Mouse (Mus musculus) embryonic facial prominence, embryonic 14.5 days (tissue): ENCODE data around the gene Smim14. TPM values are rescaled to one million over a fixed set of nuclear protein-coding genes. Genes with fewer than 3 reads are reported as not detected.

ENCODE experiments used
- ATAC-seq: fragments of 200-750 bp; cut with Nextera tagmentation; 2 replicates; pipeline ENCODE4 v1.8.0; 2017; ENCODE audit warnings: low read depth, moderate number of reproducible peaks, moderate TSS enrichment
- DNase-seq: peaks from one replicate; pipeline ENCODE4 v3.0.0-alpha.2; 2015; ENCODE audit warnings: low spot score
- H3K27ac ChIP-seq: fragments of 300-500 bp; sonication (generic); replicated peaks from 2 replicates; pipeline ENCODE4 v1.5.1; 2014; ENCODE audit warnings: low read depth, mild to moderate bottlenecking, low read length, moderate library complexity
- H3K27me3 ChIP-seq: fragments of 300-500 bp; sonication (generic); replicated peaks from 2 replicates; pipeline ENCODE4 v1.6.1; 2014; ENCODE audit warnings: low read length; ENCODE audit not compliant: control insufficient read depth, insufficient read depth
- H3K36me3 ChIP-seq: fragments of 300-500 bp; sonication (generic); 2 replicates; pipeline ENCODE4 v1.6.1; 2014; ENCODE audit warnings: low read length, mixed read lengths; ENCODE audit not compliant: control insufficient read depth, insufficient read depth
- H3K4me1 ChIP-seq: fragments of 300-500 bp; sonication (generic); 2 replicates; pipeline ENCODE4 v1.6.1; 2014; ENCODE audit warnings: antibody characterized with exemption, low read length; ENCODE audit not compliant: control insufficient read depth, insufficient read depth
- H3K4me2 ChIP-seq: fragments of 300-500 bp; sonication (generic); 2 replicates; pipeline ENCODE4 v1.6.1; 2014; ENCODE audit warnings: low read depth, mild to moderate bottlenecking, low read length, moderate library complexity, mixed read lengths
- H3K4me3 ChIP-seq: fragments of 300-500 bp; sonication (generic); 2 replicates; pipeline ENCODE4 v1.5.1; 2014; ENCODE audit warnings: low read depth, mild to moderate bottlenecking, low read length
- H3K9ac ChIP-seq: fragments of 300-500 bp; sonication (generic); 2 replicates; pipeline ENCODE4 v1.6.1; 2014; ENCODE audit warnings: low read depth, mild to moderate bottlenecking, low read length, moderate library complexity, mixed read lengths
- H3K9me3 ChIP-seq: fragments of 300-500 bp; sonication (generic); 2 replicates; pipeline ENCODE4 v1.6.1; 2016; ENCODE audit warnings: low read length; ENCODE audit not compliant: control insufficient read depth
- WGBS: fragments of 180-500 bp; shearing (Covaris S2); extraction: QIAGEN DNeasy Blood & Tissue Kit; methylation state at CpG from one replicate; pipeline ENCODE4 v1.1.7; 2014; 5-methylcytosine and 5-hydroxymethylcytosine counted together
- polyA plus RNA-seq: library from polyadenylated mRNA; unstranded; fragments of >200 nt; fragmentation: Nextera tagmentation; extraction: Ambion mirVana; gene quantifications from 2 replicates; pipeline ENCODE4 v1.2.1, GENCODE M21; 2014

Smim14 gene
- polyA plus RNA-seq, 1 experiment from 2014 or later = 144 TPM

- Histone ChIP-seq H3K9ac (no peak overlapping the region), H3K4me2 (no peak overlapping the region), H3K36me3 (no peaks in the 10 kb centered on the region), H3K9me3 (no peaks in the 10 kb centered on the region), H3K27me3 (no peaks in the 10 kb centered on the region), H3K4me1 (no peaks in the 10 kb centered on the region), H3K27ac (no peak overlapping the region), H3K4me3 (no peak overlapping the region)
- no peak for ATAC-seq
- WGBS = 78% methylated on average over 8 of the region's 8 CpGs
- no peak for DNase-seq
Measured at GRCm38 (mm10) chr5:65508395-65508794, 28.6 kb downstream of the Smim14 start.

GRCm38 (mm10) chr5:65505786-65506185 lies 31.2 kb downstream of the Smim14 start:
- WGBS = 11% methylated on average over 8 of the region's 8 CpGs
- no peaks in the 10 kb centered on the region for H3K4me1 ChIP-seq
- no peaks in the 10 kb centered on the region for H3K36me3 ChIP-seq
- no peaks in the 10 kb centered on the region for H3K27me3 ChIP-seq
- ATAC-seq (peak; percentile 78; the same call in 1 of the 2 replicates), DNase-seq (peak; percentile 67)
- H3K4me2 ChIP-seq = peak overlapping the region; percentile 47
- H3K9ac ChIP-seq = no peak overlapping the region
- no peak overlapping the region for H3K27ac ChIP-seq
- H3K9me3 ChIP-seq = no peaks in the 10 kb centered on the region
- H3K4me3 ChIP-seq = peak overlapping the region; percentile 6; the same call in 1 of the 2 replicates

- H3K9ac ChIP-seq = no peak overlapping the region
- no peak overlapping the region for H3K27ac ChIP-seq
- DNase-seq (no peak), ATAC-seq (no peak)
- WGBS = 90% methylated on average over 9 of the region's 9 CpGs
- H3K4me1 ChIP-seq = no peaks in the 10 kb centered on the region
- H3K36me3 ChIP-seq = no peaks in the 10 kb centered on the region
- no peak overlapping the region for H3K4me2 ChIP-seq
- H3K4me3 ChIP-seq = no peak overlapping the region
- H3K27me3 ChIP-seq = no peaks in the 10 kb centered on the region
- no peaks in the 10 kb centered on the region for H3K9me3 ChIP-seq
Measured at GRCm38 (mm10) chr5:65501407-65501806, 35.6 kb downstream of the Smim14 start.

GRCm38 (mm10) chr5:65500231-65500630 lies 36.8 kb downstream of the Smim14 start:
- Histone ChIP-seq H3K9ac (no peak overlapping the region), H3K4me2 (no peak overlapping the region), H3K4me3 (no peak overlapping the region), H3K9me3 (no peaks in the 10 kb centered on the region), H3K36me3 (no peaks in the 10 kb centered on the region), H3K27ac (no peak overlapping the region), H3K4me1 (no peaks in the 10 kb centered on the region), H3K27me3 (no peaks in the 10 kb centered on the region)
- DNase-seq (no peak), ATAC-seq (no peak)
- 86% methylated on average over 7 of the region's 7 CpGs for WGBS

- Histone ChIP-seq H3K9ac (peak within 1 kb of the TSS; percentile 94), H3K9me3 (no peaks in the 10 kb centered on the region), H3K27me3 (no peaks in the 10 kb centered on the region), H3K4me1 (peaks cover 14% of the 10 kb centered on the region), H3K4me2 (peak within 1 kb of the TSS; percentile 79), H3K4me3 (peak within 1 kb of the TSS; percentile 90), H3K36me3 (0 out of 2 replicates have a peak, but pooled peaks cover 4% of the 10 kb centered on the region), H3K27ac (peak within 1 kb of the TSS; percentile 96)
- under 1% methylated on average over 27 of the region's 69 CpGs for WGBS
- peak; percentile 96 for DNase-seq
- peak; percentile 97 for ATAC-seq
Measured at GRCm38 (mm10) chr5:65492716-65493531, 44.1 kb downstream of the Smim14 start, which contains the start of gene Gm43552. TSS of gene Gm43552 (minus strand) at chr5:65492833.

GRCm38 (mm10) chr5:65491767-65492715 lies 44.9 kb downstream of the Smim14 start:
- H3K9ac ChIP-seq = peak overlapping the region; percentile 94
- peak overlapping the region; percentile 90 for H3K4me3 ChIP-seq
- no peaks in the 10 kb centered on the region for H3K9me3 ChIP-seq
- peaks cover 14% of the 10 kb centered on the region for H3K4me1 ChIP-seq
- no peaks in the 10 kb centered on the region for H3K27me3 ChIP-seq
- WGBS = 1% methylated on average over 47 of the region's 57 CpGs
- 0 out of 2 replicates have a peak, but pooled peaks cover 4% of the 10 kb centered on the region for H3K36me3 ChIP-seq
- peak overlapping the region; percentile 96 for H3K27ac ChIP-seq
- peak overlapping the region; percentile 79 for H3K4me2 ChIP-seq
- DNase-seq = peak; percentile 74
- peak; percentile 86 for ATAC-seq

- Histone ChIP-seq H3K9me3 (no peaks in the 10 kb centered on the region), H3K4me2 (no peak overlapping the region), H3K27me3 (no peaks in the 10 kb centered on the region), H3K4me3 (no peak overlapping the region), H3K36me3 (0 out of 2 replicates have a peak, but pooled peaks cover 4% of the 10 kb centered on the region), H3K27ac (no peak overlapping the region), H3K4me1 (peaks cover 17% of the 10 kb centered on the region), H3K9ac (no peak overlapping the region)
- DNase-seq = peak; percentile 75
- WGBS = 58% methylated on average over 4 of the region's 4 CpGs
- no peak for ATAC-seq
Measured at GRCm38 (mm10) chr5:65489830-65490229, 47.2 kb downstream of the Smim14 start.

GRCm38 (mm10) chr5:65488725-65489124 lies 48.3 kb downstream of the Smim14 start:
- Histone ChIP-seq H3K4me3 (no peak overlapping the region), H3K36me3 (0 out of 2 replicates have a peak, but pooled peaks cover 4% of the 10 kb centered on the region), H3K27me3 (no peaks in the 10 kb centered on the region), H3K4me1 (peaks cover 17% of the 10 kb centered on the region), H3K9ac (no peak overlapping the region), H3K27ac (no peak overlapping the region), H3K9me3 (no peaks in the 10 kb centered on the region), H3K4me2 (no peak overlapping the region)
- ATAC-seq (no peak), DNase-seq (peak; percentile 18)
- WGBS = 69% methylated on average over 7 of the region's 7 CpGs
